31 mouse cellular contexts compared by ENCODE assay signal in genomic region chr11:48488308-48488707, GRCm38 (mm10).
"Had no signal": no experiment of that assay in that cellular context is flagged by ENCODE, and none has a peak within 500 bp of the region (broad histone marks: within the 10 kb centered on the region; RNA-seq: fewer than 3 reads in every experiment).

No protein-coding gene starts in this region.

- H3K9me3 ChIP-seq: limb, embryonic 10.5 days; limb, embryonic 12.5 days; limb, embryonic 13.5 days; limb, embryonic 15.5 days; liver, embryonic 12.5 days; liver, embryonic 13.5 days; liver, embryonic 15.5 days; lung, embryonic 15.5 days; megakaryocyte, embryonic 14.5 days; midbrain, embryonic 10.5 days; midbrain, embryonic 12.5 days; midbrain, embryonic 13.5 days; midbrain, embryonic 15.5 days; neural tube, embryonic 12.5 days had no signal

- ATAC-seq: liver, embryonic 12.5 days; liver, postnatal 0 days; lung, postnatal 0 days; midbrain, embryonic 13.5 days; midbrain, embryonic 15.5 days; midbrain, embryonic 16.5 days had no signal

- H3K27me3 ChIP-seq: limb, embryonic 12.5 days; limb, embryonic 13.5 days; limb, embryonic 15.5 days; liver, embryonic 12.5 days; liver, embryonic 13.5 days; liver, embryonic 15.5 days; lung, embryonic 15.5 days; megakaryocyte, embryonic 14.5 days; midbrain, embryonic 12.5 days; midbrain, embryonic 13.5 days; midbrain, embryonic 15.5 days; neural tube, embryonic 12.5 days had no signal

- H3K4me1 ChIP-seq: limb, embryonic 10.5 days; limb, embryonic 12.5 days; limb, embryonic 13.5 days; limb, embryonic 15.5 days; liver, embryonic 12.5 days; liver, embryonic 13.5 days; liver, embryonic 15.5 days; lung, embryonic 15.5 days; megakaryocyte, embryonic 14.5 days; midbrain, embryonic 10.5 days; midbrain, embryonic 12.5 days; midbrain, embryonic 15.5 days; neural tube, embryonic 12.5 days had no signal

- DNase-seq: left cerebral cortex, postnatal 4 days; liver; liver, embryonic 13.5 days; liver, postnatal 0 days; lung, adult 18-20 months; lung, adult 2 months; lung, postnatal 10 days; lung, postnatal 14 days; lung, postnatal 36 days; lung, postnatal 4 days; midbrain, embryonic 14.5 days had no signal

- H3K4me3 ChIP-seq: left cerebral cortex, adult 2 months; limb, embryonic 10.5 days; limb, embryonic 12.5 days; limb, embryonic 13.5 days; limb, embryonic 15.5 days; liver, embryonic 12.5 days; liver, embryonic 13.5 days; liver, embryonic 15.5 days; lung, embryonic 15.5 days; megakaryocyte, embryonic 14.5 days; midbrain, embryonic 10.5 days; midbrain, embryonic 12.5 days; midbrain, embryonic 13.5 days; midbrain, embryonic 15.5 days; myocyte; neural tube, embryonic 12.5 days had no signal

- H3K4me2 ChIP-seq: limb, embryonic 12.5 days; limb, embryonic 13.5 days; limb, embryonic 15.5 days; liver, embryonic 11.5 days; liver, embryonic 12.5 days; liver, embryonic 13.5 days; liver, embryonic 15.5 days; lung, embryonic 15.5 days; midbrain, embryonic 12.5 days; midbrain, embryonic 13.5 days; midbrain, embryonic 15.5 days; neural tube, embryonic 12.5 days had no signal

- H3K9ac ChIP-seq: limb, embryonic 12.5 days; limb, embryonic 13.5 days; limb, embryonic 15.5 days; liver, embryonic 12.5 days; liver, embryonic 13.5 days; liver, embryonic 14.5 days; liver, embryonic 15.5 days; liver, postnatal 0 days; lung, embryonic 15.5 days; midbrain, embryonic 12.5 days; midbrain, embryonic 13.5 days; midbrain, embryonic 15.5 days; neural tube, embryonic 12.5 days had no signal

- H3K27ac ChIP-seq: left cerebral cortex, adult 2 months; limb, embryonic 10.5 days; limb, embryonic 12.5 days; limb, embryonic 13.5 days; limb, embryonic 15.5 days; liver, embryonic 12.5 days; liver, embryonic 13.5 days; liver, embryonic 14.5 days; liver, embryonic 15.5 days; lung, embryonic 15.5 days; macrophage; midbrain, embryonic 10.5 days; midbrain, embryonic 12.5 days; midbrain, embryonic 13.5 days; midbrain, embryonic 15.5 days; neural tube, embryonic 12.5 days had no signal

- H3K36me3 ChIP-seq: limb, embryonic 10.5 days; limb, embryonic 12.5 days; limb, embryonic 13.5 days; limb, embryonic 15.5 days; liver, embryonic 12.5 days; liver, embryonic 13.5 days; liver, embryonic 15.5 days; lung, embryonic 15.5 days; midbrain, embryonic 10.5 days; midbrain, embryonic 12.5 days; midbrain, embryonic 13.5 days; midbrain, embryonic 15.5 days; neural tube, embryonic 12.5 days had no signal
